Mouse (Mus musculus) MEL (cell line): ENCODE measurements around the gene Nr2f6. TPM values are rescaled to one million over a fixed set of nuclear protein-coding genes. Genes with fewer than 3 reads are reported as not detected.
A peak's percentile ranks its signal among the peaks of the same experiment; 100 is the strongest.
"Not testable (repeated sequence)": the region's sequence is repeated elsewhere in the genome, so short reads cannot be mapped to it uniquely, and the experiment has no call there.

Experiments
- DNase-seq: peaks from one replicate; pipeline ENCODE4 v3.0.0; 2011; ENCODE audit warnings: low read depth, low spot score
- H3K27ac ChIP-seq: 2 replicates; pipeline ENCODE4 v1.5.1; 2012; ENCODE audit warnings: low read depth, mild to moderate bottlenecking, control low read depth, low read length, moderate library complexity; ENCODE audit not compliant: control insufficient read depth
- H3K27me3 ChIP-seq, 2 experiments: fragments of 150-350 bp in 1 of 2; sonication (generic) in 1 of 2; 2 replicates each; pipeline ENCODE4 v1.6.1; 2012; ENCODE audit warnings: low read length in 2 of 2, mild to moderate bottlenecking in 2 of 2, improper control_type of control experiment in 1 of 2, moderate library complexity in 1 of 2; ENCODE audit not compliant: insufficient read depth in 2 of 2, control insufficient read depth in 1 of 2
- H3K36me3 ChIP-seq, 2 experiments: 2 replicates each; pipeline ENCODE4 v1.6.1; 2012 to 2014; ENCODE audit warnings: low read length in 2 of 2, improper control_type of control experiment in 1 of 2, inconsistent platforms in 1 of 2, mild to moderate bottlenecking in 1 of 2; ENCODE audit not compliant: insufficient read depth in 2 of 2, control insufficient read depth in 1 of 2
- H3K4me1 ChIP-seq, 2 experiments: fragments of 150-350 bp in 1 of 2; sonication (generic) in 1 of 2; 2 replicates each; pipeline ENCODE4 v1.6.1; 2012; ENCODE audit warnings: low read length in 2 of 2, improper control_type of control experiment in 1 of 2, mild to moderate bottlenecking in 1 of 2; ENCODE audit not compliant: insufficient read depth in 2 of 2, control insufficient read depth in 1 of 2
- H3K4me3 ChIP-seq, 2 experiments: fragments of 150-350 bp in 1 of 2; sonication (generic) in 1 of 2; 2 replicates each; pipeline ENCODE4 v1.5.1; 2012; ENCODE audit warnings: low read depth in 2 of 2, low read length in 2 of 2, mild to moderate bottlenecking in 2 of 2, moderate library complexity in 2 of 2, control low read depth in 1 of 2, improper control_type of control experiment in 1 of 2; ENCODE audit not compliant: control insufficient read depth in 1 of 2, insufficient read depth in 1 of 2
- H3K79me2 ChIP-seq: 2 replicates; pipeline ENCODE4 v1.6.1; 2012; ENCODE audit warnings: mild to moderate bottlenecking, low read length, moderate library complexity; ENCODE audit not compliant: control insufficient read depth, poor library complexity, insufficient read depth
- H3K9ac ChIP-seq: 2 replicates; pipeline ENCODE4 v1.6.1; 2012; ENCODE audit warnings: low read depth, mild to moderate bottlenecking, control low read depth, low read length, moderate library complexity; ENCODE audit not compliant: control insufficient read depth, poor library complexity, severe bottlenecking
- H3K9me3 ChIP-seq: fragments of 150-350 bp; sonication (generic); replicated peaks from 2 replicates; pipeline ENCODE4 v1.6.1; 2012; ENCODE audit warnings: mild to moderate bottlenecking, low read length, improper control_type of control experiment, moderate library complexity; ENCODE audit not compliant: insufficient read depth
- CTCF ChIP-seq, 3 experiments: IDR thresholded peaks in 2 of 3; conservative IDR thresholded peaks in 1 of 3; 2 replicates each; pipeline ENCODE4 v1.5.1; 2011 to 2012; ENCODE audit warnings: low read length in 3 of 3, low read depth in 2 of 3, mild to moderate bottlenecking in 2 of 3, improper control_type of control experiment in 1 of 3, inconsistent platforms in 1 of 3, mixed read lengths in 1 of 3, moderate library complexity in 1 of 3; ENCODE audit not compliant: control insufficient read depth in 1 of 3, insufficient read depth in 1 of 3, poor library complexity in 1 of 3, severe bottlenecking in 1 of 3
- E2F4 ChIP-seq: IDR thresholded peaks from 2 replicates; pipeline ENCODE4 v1.6.1; 2011; ENCODE audit warnings: low read depth, low read length, improper control_type of control experiment, borderline replicate concordance
- MAFK ChIP-seq: IDR thresholded peaks from 2 replicates; pipeline ENCODE4 v1.6.1; 2011; ENCODE audit warnings: low read depth, mild to moderate bottlenecking, low read length, improper control_type of control experiment, borderline replicate concordance
- RAD21 ChIP-seq: IDR thresholded peaks from 2 replicates; pipeline ENCODE4 v1.6.1; 2011; ENCODE audit warnings: mild to moderate bottlenecking, low read depth, low read length, improper control_type of control experiment
- SMC3 ChIP-seq: IDR thresholded peaks from 2 replicates; pipeline ENCODE4 v1.6.1; 2011; ENCODE audit warnings: low read depth, low read length, improper control_type of control experiment
- polyA plus RNA-seq, 2 experiments: library from polyadenylated mRNA; stranded (reverse) in 1 of 2; unstranded in 1 of 2; fragments of >175 nt in 1 of 2; fragments of >200 nt in 1 of 2; gene quantifications; 2 replicates each; pipeline versions ENCODE4 v1.2.1 to v1.2.4; 2012; ENCODE audit warnings: low replicate concordance in 2 of 2, low read depth in 1 of 2; ENCODE audit not compliant: insufficient read length in 2 of 2, insufficient read depth in 1 of 2, missing spikeins in 1 of 2
- total RNA-seq: library from RNA; depleted of rRNA; stranded (reverse); fragments of 300-350 nt; gene quantifications from 2 replicates; pipeline ENCODE4 v1.2.3, GENCODE M21; 2012; rRNA removed

Gene Nr2f6
- total and polyA plus RNA-seq, 3 experiments, result 29.6 to 48.3 TPM; not detected in 1

GRCm38 (mm10) chr8:71337834-71338233, 43.9 kb downstream of the Nr2f6 start:
- H3K4me3 ChIP-seq, H3K9me3 ChIP-seq, DNase-seq, H3K27ac ChIP-seq, H3K79me2 ChIP-seq, H3K9ac ChIP-seq, H3K27me3 ChIP-seq, H3K36me3 ChIP-seq, H3K4me1 ChIP-seq: not testable (repeated sequence)

- Histone ChIP-seq H3K27ac (no peak overlapping the region), H3K9ac (no peak overlapping the region), H3K9me3 (no peaks in the 10 kb centered on the region), H3K4me3 (no peak overlapping the region), H3K36me3 (peaks cover 0 to 5% of the 10 kb centered on the region in 2 experiments; a peak in 2 of 4 replicates), H3K27me3 (no peaks in the 10 kb centered on the region), H3K4me1 (no peaks in the 10 kb centered on the region), H3K79me2 (no peaks in the 10 kb centered on the region)
- DNase-seq, result peak; percentile 43
- TF ChIP-seq MAFK, result no peak
- no peak for TF ChIP-seq E2F4
- peak; percentile 34 for TF ChIP-seq RAD21
- peak; percentile 27 for TF ChIP-seq SMC3
- TF ChIP-seq CTCF (IDR thresholded peaks at IDR 0.05 in 2 of 3, conservative IDR thresholded peaks at IDR 0.05 in 1 of 3; ENCODE audit: control insufficient read depth in 1 of 3, insufficient read depth in 1 of 3, low read depth in 2 of 3, low read length in 3 of 3, poor library complexity in 1 of 3, severe bottlenecking in 1 of 3), result peak in 2 of 3 experiments; percentile 42 to 50; a peak in 5 of 6 replicates
Observed at GRCm38 (mm10) chr8:71324848-71325247, 56.9 kb downstream of the Nr2f6 start.

Other genes starting within 250 kb of the Nr2f6 start
- gene Myo9b, start 109.2 kb downstream of the Nr2f6 start, total RNA-seq, result 35.8 and 36.5 TPM in 2 replicates
- gene Myo9b, start 109.2 kb downstream of the Nr2f6 start, polyA plus RNA-seq, result 10 to 100 TPM; 52.3 to 54.8 TPM
- gene Haus8, start 109.0 kb downstream of the Nr2f6 start, total RNA-seq, result 55.6 and 60.4 TPM in 2 replicates
- 10 to 100 TPM in 1 of 2 experiments, not detected in 1; 69.2 TPM for gene Haus8, start 109.0 kb downstream of the Nr2f6 start, polyA plus RNA-seq
- 91.9 and 107 TPM in 2 replicates for gene Use1, start 15.1 kb downstream of the Nr2f6 start, total RNA-seq
- gene Use1, start 15.1 kb downstream of the Nr2f6 start, polyA plus RNA-seq, result 100 to 1,000 TPM in 1 of 2 experiments, not detected in 1; 117 TPM
- 14.1 and 18.3 TPM in 2 replicates for gene Ocel1, start 10.7 kb downstream of the Nr2f6 start, total RNA-seq
- 10 to 100 TPM in 1 of 2 experiments, not detected in 1; 16.2 TPM for gene Ocel1, start 10.7 kb downstream of the Nr2f6 start, polyA plus RNA-seq
- gene Ushbp1, start 13.8 kb upstream of the Nr2f6 start, total RNA-seq, result 0.04 TPM in 1 of 2 replicates, not detected in the other
- gene Ushbp1, start 13.8 kb upstream of the Nr2f6 start, polyA plus RNA-seq, result under 1 TPM in 1 of 2 experiments, not detected in 1; 0.07 TPM
- gene Babam1, start 14.9 kb upstream of the Nr2f6 start, total RNA-seq, result 54.5 and 59.6 TPM in 2 replicates
- gene Babam1, start 14.9 kb upstream of the Nr2f6 start, polyA plus RNA-seq, result 100 to 1,000 TPM in 1 of 2 experiments, not detected in 1; 132 TPM
- 17.6 and 18.5 TPM in 2 replicates for gene Ankle1, start 24.1 kb upstream of the Nr2f6 start, total RNA-seq
- 10 to 100 TPM in 1 of 2 experiments, not detected in 1; 21.2 TPM for gene Ankle1, start 24.1 kb upstream of the Nr2f6 start, polyA plus RNA-seq
- 26.3 and 28.5 TPM in 2 replicates for gene Abhd8, start 81.7 kb upstream of the Nr2f6 start, total RNA-seq
- gene Abhd8, start 81.7 kb upstream of the Nr2f6 start, polyA plus RNA-seq, result 10 to 100 TPM in 1 of 2 experiments, not detected in 1; 39.2 TPM
- 123 and 143 TPM in 2 replicates for gene Mrpl34, start 83.0 kb upstream of the Nr2f6 start, total RNA-seq
- gene Mrpl34, start 83.0 kb upstream of the Nr2f6 start, polyA plus RNA-seq, result 100 to 1,000 TPM in 1 of 2 experiments, not detected in 1; 196 TPM
- gene Dda1, start 87.2 kb upstream of the Nr2f6 start, total RNA-seq, result 49.7 and 59.6 TPM in 2 replicates
- 100 to 1,000 TPM in 1 of 2 experiments, not detected in 1; 110 TPM for gene Dda1, start 87.2 kb upstream of the Nr2f6 start, polyA plus RNA-seq
- gene Ano8, start 104.0 kb upstream of the Nr2f6 start, total RNA-seq, result 3.5 and 3.9 TPM in 2 replicates
- 1 to 10 TPM in 1 of 2 experiments, not detected in 1; 4.8 TPM for gene Ano8, start 104.0 kb upstream of the Nr2f6 start, polyA plus RNA-seq
- 45.5 and 49.4 TPM in 2 replicates for gene Gtpbp3, start 106.1 kb upstream of the Nr2f6 start, total RNA-seq
- gene Gtpbp3, start 106.1 kb upstream of the Nr2f6 start, polyA plus RNA-seq, result 10 to 100 TPM in 1 of 2 experiments, not detected in 1; 50.1 TPM
- gene Plvap, start 129.8 kb upstream of the Nr2f6 start, total RNA-seq, result 8.2 and 11.7 TPM in 2 replicates
- 10 to 100 TPM in 1 of 2 experiments, not detected in 1; 20.4 TPM for gene Plvap, start 129.8 kb upstream of the Nr2f6 start, polyA plus RNA-seq
- not detected in 2 replicates for gene Ccdc194, start 143.8 kb upstream of the Nr2f6 start, total RNA-seq
- gene Ccdc194, start 143.8 kb upstream of the Nr2f6 start, polyA plus RNA-seq, result not detected
- 41.1 and 49.9 TPM in 2 replicates for gene Bst2, start 155.5 kb upstream of the Nr2f6 start, total RNA-seq
- gene Bst2, start 155.5 kb upstream of the Nr2f6 start, polyA plus RNA-seq, result 100 to 1,000 TPM in 1 of 2 experiments, not detected in 1; 125 TPM
- gene Mvb12a, start 161.0 kb upstream of the Nr2f6 start, total RNA-seq, result 39.5 and 46.5 TPM in 2 replicates
- 10 to 100 TPM in 1 of 2 experiments, not detected in 1; 67.3 TPM for gene Mvb12a, start 161.0 kb upstream of the Nr2f6 start, polyA plus RNA-seq
- gene Tmem221, start 176.9 kb upstream of the Nr2f6 start, total RNA-seq, result 1.2 and 1.7 TPM in 2 replicates
- 1 to 10 TPM in 1 of 2 experiments, not detected in 1; 5.1 TPM for gene Tmem221, start 176.9 kb upstream of the Nr2f6 start, polyA plus RNA-seq
- 0.04 TPM in 1 of 2 replicates, not detected in the other for gene Nxnl1, start 184.6 kb upstream of the Nr2f6 start, total RNA-seq
- gene Nxnl1, start 184.6 kb upstream of the Nr2f6 start, polyA plus RNA-seq, result 1 to 10 TPM in 1 of 2 experiments, not detected in 1; 1.2 TPM
- gene Slc27a1, start 186.9 kb upstream of the Nr2f6 start, total RNA-seq, result 0.42 and 0.46 TPM in 2 replicates
- 1 to 10 TPM in 1 of 2 experiments, not detected in 1; 1.3 TPM for gene Slc27a1, start 186.9 kb upstream of the Nr2f6 start, polyA plus RNA-seq
- 219 and 257 TPM in 2 replicates for gene Pgls, start 210.2 kb upstream of the Nr2f6 start, total RNA-seq
- 100 to 1,000 TPM in 1 of 2 experiments, not detected in 1; 225 TPM for gene Pgls, start 210.2 kb upstream of the Nr2f6 start, polyA plus RNA-seq
- gene Fam129c, start 215.7 kb upstream of the Nr2f6 start, total RNA-seq, result 3.8 and 7.6 TPM in 2 replicates
- gene Fam129c, start 215.7 kb upstream of the Nr2f6 start, polyA plus RNA-seq, result 1 to 10 TPM in 1 of 2 experiments, not detected in 1; 8.3 TPM
- 37.8 and 50.9 TPM in 2 replicates for gene Colgalt1, start 229.0 kb upstream of the Nr2f6 start, total RNA-seq
- gene Colgalt1, start 229.0 kb upstream of the Nr2f6 start, polyA plus RNA-seq, result 100 to 1,000 TPM in 1 of 2 experiments, 10 to 100 TPM in 1; 59.0 to 102 TPM